ENCODE assay signal across 8 mouse cellular contexts in genomic region chr4:152096927-152097326, GRCm38 (mm10). TPM values are rescaled to one million over a fixed set of nuclear protein-coding genes. Genes with fewer than 3 reads are reported as not detected.
DNase-seq lines count a peak whose midpoint lies in the region; ATAC-seq and TF ChIP-seq lines count a peak whose summit lies in the region.

No protein-coding gene starts in this region.

- DNase-seq in forebrain, embryonic 10.5 days (ENCODE audit: extremely low spot score, low spot score), result no peak
- peak; percentile 65 for DNase-seq in R1 (ENCODE audit: low read depth, low spot score)
- no peak for DNase-seq in liver, postnatal 0 days
- DNase-seq in thymus, postnatal 14 days, result no peak
- DNase-seq in right cerebral cortex, postnatal 4 days, result no peak
- no peak for DNase-seq in ovary, adult 18-20 months (ENCODE audit: low spot score)

- ATAC-seq in forebrain, embryonic 15.5 days (replicated peaks), result no peak
- no peak for ATAC-seq in hindbrain, embryonic 13.5 days (ENCODE audit: low FRiP score)
- ATAC-seq in liver, postnatal 0 days, result no peak

- no peak overlapping the region for H3K4me2 ChIP-seq in forebrain, embryonic 15.5 days (replicated peaks)
- H3K4me2 ChIP-seq in hindbrain, embryonic 13.5 days, result no peak overlapping the region
- peak overlapping the region; percentile 58 for H3K4me2 ChIP-seq in liver, postnatal 0 days (ENCODE audit: low read depth, low read length)

- peaks cover 1% of the 10 kb centered on the region for H3K36me3 ChIP-seq in forebrain, embryonic 10.5 days (replicated peaks)
- no peaks in the 10 kb centered on the region for H3K36me3 ChIP-seq in forebrain, embryonic 15.5 days
- no peaks in the 10 kb centered on the region for H3K36me3 ChIP-seq in hindbrain, embryonic 13.5 days
- no peaks in the 10 kb centered on the region for H3K36me3 ChIP-seq in liver, postnatal 0 days (replicated peaks; ENCODE audit: insufficient read depth, low read length)

- H3K9ac ChIP-seq in forebrain, embryonic 15.5 days (replicated peaks), result no peak overlapping the region
- H3K9ac ChIP-seq in hindbrain, embryonic 13.5 days, result peak overlapping the region; percentile 53
- H3K9ac ChIP-seq in liver, postnatal 0 days (replicated peaks), result peak overlapping the region; percentile 30; the same call in 1 of the 2 replicates

- H3K4me1 ChIP-seq in forebrain, embryonic 10.5 days, result peaks cover 52% of the 10 kb centered on the region
- no peaks in the 10 kb centered on the region for H3K4me1 ChIP-seq in forebrain, embryonic 15.5 days
- H3K4me1 ChIP-seq in hindbrain, embryonic 13.5 days (replicated peaks), result peaks cover 39% of the 10 kb centered on the region
- H3K4me1 ChIP-seq in liver, postnatal 0 days (ENCODE audit: insufficient read depth), result peaks cover 28% of the 10 kb centered on the region

- H3K27ac ChIP-seq in forebrain, embryonic 10.5 days, result peak overlapping the region; percentile 71
- H3K27ac ChIP-seq in forebrain, embryonic 15.5 days (replicated peaks), result no peak overlapping the region
- peak overlapping the region; percentile 52; the same call in 1 of the 2 replicates for H3K27ac ChIP-seq in hindbrain, embryonic 13.5 days
- peak overlapping the region; percentile 55; the same call in 1 of the 2 replicates for H3K27ac ChIP-seq in liver, postnatal 0 days (ENCODE audit: low read depth)

- peak overlapping the region; percentile 29 for H3K4me3 ChIP-seq in forebrain, embryonic 10.5 days
- H3K4me3 ChIP-seq in forebrain, embryonic 15.5 days, result no peak overlapping the region
- peak overlapping the region; percentile 16 for H3K4me3 ChIP-seq in hindbrain, embryonic 13.5 days
- H3K4me3 ChIP-seq in liver, postnatal 0 days (ENCODE audit: low read depth, low read length), result peak overlapping the region; percentile 19

- H3K27me3 ChIP-seq in forebrain, embryonic 10.5 days (ENCODE audit: poor library complexity, severe bottlenecking), result peaks cover 21% of the 10 kb centered on the region
- no peaks in the 10 kb centered on the region for H3K27me3 ChIP-seq in forebrain, embryonic 15.5 days
- 0 out of 2 replicates have a peak, but pooled peaks cover 7% of the 10 kb centered on the region for H3K27me3 ChIP-seq in hindbrain, embryonic 13.5 days
- H3K27me3 ChIP-seq in liver, postnatal 0 days (ENCODE audit: insufficient read depth, low read length), result no peaks in the 10 kb centered on the region

- no peak for TF ChIP-seq EP300 in liver, postnatal 0 days (IDR thresholded peaks at IDR 0.05; ENCODE audit: low read depth)

- TF ChIP-seq CTCF in liver, postnatal 0 days (IDR thresholded peaks at IDR 0.05; ENCODE audit: low read depth), result no peak

- H3K9me3 ChIP-seq in forebrain, embryonic 10.5 days, result no peaks in the 10 kb centered on the region
- no peaks in the 10 kb centered on the region for H3K9me3 ChIP-seq in forebrain, embryonic 15.5 days
- H3K9me3 ChIP-seq in hindbrain, embryonic 13.5 days, result no peaks in the 10 kb centered on the region
- H3K9me3 ChIP-seq in liver, postnatal 0 days (ENCODE audit: low read length), result no peaks in the 10 kb centered on the region

- WGBS in forebrain, embryonic 10.5 days, result 38% methylated on average over 6 of the region's 6 CpGs
- 34% methylated on average over 6 of the region's 6 CpGs for WGBS in forebrain, embryonic 15.5 days
- 45% methylated on average over 6 of the region's 6 CpGs for WGBS in hindbrain, embryonic 13.5 days
- WGBS in liver, postnatal 0 days (ENCODE audit: insufficient replicate concordance), result 44% methylated on average over 6 of the region's 6 CpGs

RNA-seq across cellular contexts. Expression of gene Tnfrsf25, which starts 18.8 kb away (rescaled TPM):
- polyA plus RNA-seq in forebrain, embryonic 10.5 days (2016; fragmentation: Nextera tagmentation; extraction: Ambion mirVana), result 0.72 and 0.96 TPM in 2 replicates
- polyA plus RNA-seq in forebrain, embryonic 15.5 days (2015; fragmentation: Nextera tagmentation; extraction: Ambion mirVana), result 0.53 and 1.0 TPM in 2 replicates
- polyA plus RNA-seq in hindbrain, embryonic 13.5 days (2015; fragmentation: Nextera tagmentation; extraction: Ambion mirVana), result 1.00 and 1.3 TPM in 2 replicates
- polyA plus RNA-seq in liver, postnatal 0 days (2015; fragmentation: Nextera tagmentation; extraction: Ambion mirVana), result 0.15 TPM in 1 of 2 replicates, not detected in the other

RNA-seq across cellular contexts. Expression of gene Plekhg5, which starts 24.6 kb away (rescaled TPM):
- polyA plus RNA-seq in forebrain, embryonic 10.5 days (2016; fragmentation: Nextera tagmentation; extraction: Ambion mirVana), result 9.6 and 9.8 TPM in 2 replicates
- polyA plus RNA-seq in forebrain, embryonic 15.5 days (2015; fragmentation: Nextera tagmentation; extraction: Ambion mirVana), result 9.3 and 10.9 TPM in 2 replicates
- 10.2 and 10.9 TPM in 2 replicates for polyA plus RNA-seq in hindbrain, embryonic 13.5 days (2015; fragmentation: Nextera tagmentation; extraction: Ambion mirVana)
- polyA plus RNA-seq in liver, postnatal 0 days (2015; fragmentation: Nextera tagmentation; extraction: Ambion mirVana), result 1.8 and 2.1 TPM in 2 replicates

RNA-seq across cellular contexts. Expression of gene Espn, which starts 55.2 kb away (rescaled TPM):
- polyA plus RNA-seq in forebrain, embryonic 10.5 days (2016; fragmentation: Nextera tagmentation; extraction: Ambion mirVana), result 5.6 and 5.9 TPM in 2 replicates
- 0.09 and 0.10 TPM in 2 replicates for polyA plus RNA-seq in forebrain, embryonic 15.5 days (2015; fragmentation: Nextera tagmentation; extraction: Ambion mirVana)
- 0.09 and 0.22 TPM in 2 replicates for polyA plus RNA-seq in hindbrain, embryonic 13.5 days (2015; fragmentation: Nextera tagmentation; extraction: Ambion mirVana)
- polyA plus RNA-seq in liver, postnatal 0 days (2015; fragmentation: Nextera tagmentation; extraction: Ambion mirVana), result 1.8 and 2.2 TPM in 2 replicates

RNA-seq across cellular contexts. Expression of gene Nol9, which starts 57.8 kb away (rescaled TPM):
- 42.0 and 43.0 TPM in 2 replicates for polyA plus RNA-seq in forebrain, embryonic 10.5 days (2016; fragmentation: Nextera tagmentation; extraction: Ambion mirVana)
- polyA plus RNA-seq in forebrain, embryonic 15.5 days (2015; fragmentation: Nextera tagmentation; extraction: Ambion mirVana), result 26.4 and 27.9 TPM in 2 replicates
- 23.3 and 25.8 TPM in 2 replicates for polyA plus RNA-seq in hindbrain, embryonic 13.5 days (2015; fragmentation: Nextera tagmentation; extraction: Ambion mirVana)
- 8.0 and 8.5 TPM in 2 replicates for polyA plus RNA-seq in liver, postnatal 0 days (2015; fragmentation: Nextera tagmentation; extraction: Ambion mirVana)

RNA-seq across cellular contexts. Expression of gene Tas1r1, which starts 58.6 kb away (rescaled TPM):
- polyA plus RNA-seq in forebrain, embryonic 10.5 days (2016; fragmentation: Nextera tagmentation; extraction: Ambion mirVana), result 0.48 and 0.79 TPM in 2 replicates
- 1.5 TPM in 2 replicates for polyA plus RNA-seq in forebrain, embryonic 15.5 days (2015; fragmentation: Nextera tagmentation; extraction: Ambion mirVana)
- 1.5 and 1.6 TPM in 2 replicates for polyA plus RNA-seq in hindbrain, embryonic 13.5 days (2015; fragmentation: Nextera tagmentation; extraction: Ambion mirVana)
- 0.07 TPM in 2 replicates for polyA plus RNA-seq in liver, postnatal 0 days (2015; fragmentation: Nextera tagmentation; extraction: Ambion mirVana)
